Mouse (Mus musculus) induced T-regulatory cell, adult 2 months (primary cell): Measurements from ENCODE around the gene Adam33.

Source experiments
- DNase-seq: peaks from one replicate; pipeline ENCODE4 v3.0.0-alpha.2; 2012; ENCODE audit warnings: low read depth

Gene Adam33

GRCm38 (mm10) chr2:131029065-131029935 is 34.3 kb downstream of the Adam33 start:
- no peak for DNase-seq

- no peak for DNase-seq
Measured at GRCm38 (mm10) chr2:131026941-131027340, 36.7 kb downstream of the Adam33 start.

GRCm38 (mm10) chr2:131025230-131025629 is 38.4 kb downstream of the Adam33 start:
- no peak for DNase-seq

- no peak for DNase-seq
Measured at GRCm38 (mm10) chr2:131010566-131010965, 53.0 kb downstream of the Adam33 start.

GRCm38 (mm10) chr2:131009123-131009522 is 54.5 kb downstream of the Adam33 start:
- no peak for DNase-seq
